Mouse (Mus musculus): ENCODE data around the gene Cacna1g. TPM values are rescaled to one million over a fixed set of nuclear protein-coding genes. Genes with fewer than 3 reads are reported as not detected.

The Cacna1g gene
- polyA plus RNA-seq, 1 experiment: 3.4 TPM

DNA sequence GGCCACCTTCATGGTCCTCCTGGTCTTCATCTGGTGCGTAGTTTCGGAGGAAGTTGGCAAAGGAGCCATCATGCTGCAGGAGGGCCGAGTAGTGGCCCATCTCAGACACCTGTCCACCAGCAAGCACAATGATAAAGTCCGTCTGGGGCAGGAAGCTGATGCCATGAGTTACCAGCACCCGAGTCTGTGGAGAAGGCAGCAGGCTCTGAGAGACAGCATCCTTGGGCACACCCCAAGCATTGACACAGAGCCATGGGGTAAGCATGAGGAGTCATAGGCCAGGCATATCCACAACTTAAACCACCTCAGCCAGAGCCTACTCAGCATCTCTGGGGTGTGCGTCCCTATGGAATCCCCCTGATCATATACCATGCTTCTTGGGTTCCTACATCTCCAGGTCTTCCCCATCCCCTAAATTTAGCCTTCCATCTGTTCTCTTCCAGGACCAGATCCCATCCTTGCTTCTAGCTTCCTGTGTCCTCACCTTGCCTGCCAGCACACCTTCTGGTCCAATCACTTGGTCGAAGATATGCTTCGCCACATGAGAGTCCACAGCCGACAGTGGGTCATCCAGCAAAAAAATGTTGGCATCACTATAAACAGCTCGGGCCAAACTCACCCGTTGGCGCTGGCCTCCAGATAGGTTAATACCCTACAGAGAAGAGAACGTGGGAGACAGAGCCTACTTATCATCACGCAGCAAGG is 112.7 kb downstream of the Cacna1g start:
- TF ChIP-seq POLR2A (IDR thresholded peaks at IDR 0.05; ENCODE audit: control insufficient read depth, low read depth, low read length) (no peak), CTCF (IDR thresholded peaks at IDR 0.05; ENCODE audit: control insufficient read depth, insufficient read depth, insufficient replicate concordance, low read depth, low read length) (no peak)
- Histone ChIP-seq H3K27ac (ENCODE audit: control insufficient read depth, insufficient read depth, low read depth, low read length) (no peak overlapping the region), H3K36me3 (ENCODE audit: control insufficient read depth, insufficient read depth, low read length) (no peaks in the 10 kb centered on the region), H3K4me1 (ENCODE audit: control insufficient read depth, insufficient read depth, low read length) (no peaks in the 10 kb centered on the region), H3K4me3 (ENCODE audit: control insufficient read depth, low read depth, low read length) (no peak overlapping the region), H3K27me3 (ENCODE audit: control insufficient read depth, insufficient read depth, low read length) (no peaks in the 10 kb centered on the region)

- Histone ChIP-seq H3K4me3 (ENCODE audit: control insufficient read depth, low read depth, low read length) (peak overlapping the region; percentile 5), H3K36me3 (ENCODE audit: control insufficient read depth, insufficient read depth, low read length) (no peaks in the 10 kb centered on the region), H3K27me3 (ENCODE audit: control insufficient read depth, insufficient read depth, low read length) (no peaks in the 10 kb centered on the region), H3K4me1 (ENCODE audit: control insufficient read depth, insufficient read depth, low read length) (no peaks in the 10 kb centered on the region), H3K27ac (ENCODE audit: control insufficient read depth, insufficient read depth, low read depth, low read length) (no peak overlapping the region)
- no peak for TF ChIP-seq CTCF (IDR thresholded peaks at IDR 0.05; ENCODE audit: control insufficient read depth, insufficient read depth, insufficient replicate concordance, low read depth, low read length)
These were observed 114.8 kb downstream of the Cacna1g start for GRCm38 (mm10) chr11:94359168-94359567.

Other genes with a start within 250 kb of the Cacna1g start
- gene Wfikkn2, start 228.2 kb downstream of the Cacna1g start, polyA plus RNA-seq (2012; rRNA removed): 0.55 and 0.59 TPM in 2 replicates
- not detected in 2 replicates for gene Gm21885, start 192.3 kb downstream of the Cacna1g start, polyA plus RNA-seq (2012; rRNA removed)
- 8.2 and 10.7 TPM in 2 replicates for gene Luc7l3, start 152.2 kb downstream of the Cacna1g start, polyA plus RNA-seq (2012; rRNA removed)
- 80.8 and 89.0 TPM in 2 replicates for gene Ankrd40, start 146.2 kb downstream of the Cacna1g start, polyA plus RNA-seq (2012; rRNA removed)
- gene Abcc3, start 81.2 kb downstream of the Cacna1g start, polyA plus RNA-seq (2012; rRNA removed): 123 and 126 TPM in 2 replicates
- gene Spata20, start 12.0 kb upstream of the Cacna1g start, polyA plus RNA-seq (2012; rRNA removed): 1,087 and 1,277 TPM in 2 replicates
- gene Epn3, start 25.8 kb upstream of the Cacna1g start, polyA plus RNA-seq (2012; rRNA removed): 1.7 and 1.8 TPM in 2 replicates
- gene Mycbpap, start 47.5 kb upstream of the Cacna1g start, polyA plus RNA-seq (2012; rRNA removed): 193 and 197 TPM in 2 replicates
- 5.1 and 5.4 TPM in 2 replicates for gene Rsad1, start 75.1 kb upstream of the Cacna1g start, polyA plus RNA-seq (2012; rRNA removed)
- 0.14 TPM in 1 of 2 replicates, not detected in the other for gene Chad, start 90.8 kb upstream of the Cacna1g start, polyA plus RNA-seq (2012; rRNA removed)
- gene Acsf2, start 127.7 kb upstream of the Cacna1g start, polyA plus RNA-seq (2012; rRNA removed): 7.0 and 8.3 TPM in 2 replicates
- 75.9 and 78.0 TPM in 2 replicates for gene Lrrc59, start 155.6 kb upstream of the Cacna1g start, polyA plus RNA-seq (2012; rRNA removed)
- 24.0 and 24.2 TPM in 2 replicates for gene Mrpl27, start 179.6 kb upstream of the Cacna1g start, polyA plus RNA-seq (2012; rRNA removed)
- 3.9 and 4.2 TPM in 2 replicates for gene Eme1, start 179.8 kb upstream of the Cacna1g start, polyA plus RNA-seq (2012; rRNA removed)
- 3.3 and 3.4 TPM in 2 replicates for gene Xylt2, start 203.3 kb upstream of the Cacna1g start, polyA plus RNA-seq (2012; rRNA removed)
- not detected in 2 replicates for gene Gm11541, start 230.3 kb upstream of the Cacna1g start, polyA plus RNA-seq (2012; rRNA removed)